Mouse (Mus musculus): Measurements from ENCODE around the gene Rab39.
A peak's percentile ranks its signal among the peaks of the same experiment; 100 is the strongest.

Gene Rab39

GRCm38 (mm10) chr9:53705992-53706696 is at the start of gene Rab39:
Rab39 (minus strand) TSS chr9:53706232.
- peak; percentile 69 to 78 for DNase-seq (ENCODE audit: low spot score in 2 of 2)

DNA sequence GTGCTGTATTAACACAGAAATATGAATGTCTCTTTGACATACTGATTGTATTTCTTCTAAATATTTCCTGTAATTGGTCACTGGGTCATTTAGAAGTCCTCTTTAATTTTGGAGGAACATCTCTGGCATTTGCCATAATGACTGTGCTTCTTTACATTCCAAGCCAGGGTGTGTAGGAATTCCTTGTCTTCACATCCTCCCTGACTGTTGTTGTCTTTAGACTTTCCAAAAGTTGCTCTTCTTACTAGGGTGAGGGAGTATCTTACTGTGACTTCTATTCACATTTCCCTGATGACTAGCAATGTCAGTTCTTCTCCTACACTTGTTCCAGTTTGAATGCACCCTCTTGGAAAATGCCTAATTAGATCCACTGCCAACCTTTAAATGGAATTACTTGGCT is 48.8 kb upstream of the Rab39 start:
- DNase-seq (ENCODE audit: low spot score in 2 of 2): no peak

DNA sequence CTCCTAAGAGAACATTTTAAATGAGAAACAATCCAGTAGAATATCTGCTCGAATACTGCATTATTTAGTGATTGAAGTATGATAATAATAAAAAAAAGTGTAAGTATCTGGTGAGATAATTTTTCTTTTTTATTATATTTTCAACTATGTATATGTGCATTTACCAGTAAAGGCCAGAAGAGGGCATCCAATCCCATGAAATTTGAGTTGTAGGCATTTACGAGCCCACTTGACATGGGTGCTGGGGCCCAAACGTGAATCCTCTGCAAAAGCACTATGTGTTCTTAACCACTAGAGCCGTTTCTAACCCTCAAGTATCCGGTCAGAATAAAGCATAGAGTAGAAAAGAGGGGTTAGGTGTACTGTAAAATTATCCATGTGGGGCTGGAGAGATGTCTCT is 44.9 kb upstream of the Rab39 start:
- no peak for DNase-seq (ENCODE audit: low spot score in 2 of 2)

DNA sequence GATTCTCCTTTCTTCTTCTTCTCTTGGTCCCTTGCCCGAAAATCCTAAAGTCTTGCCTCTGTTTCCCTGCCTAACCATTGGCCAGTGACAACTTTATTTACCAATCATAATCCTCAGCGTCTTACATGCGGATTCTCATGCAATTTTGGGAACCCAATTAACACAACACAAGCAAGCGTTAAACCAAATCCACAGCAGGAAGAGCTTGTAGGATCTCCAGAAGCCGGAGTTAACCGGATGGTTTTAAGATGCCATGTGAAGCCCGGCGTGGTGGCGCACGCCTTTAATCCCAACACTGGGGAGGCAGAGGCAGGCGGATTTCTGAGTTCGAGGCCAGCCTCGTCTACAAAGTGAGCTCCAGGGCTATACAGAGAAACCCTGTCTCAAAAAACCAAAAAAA is 44.4 kb upstream of the Rab39 start:
- DNase-seq (ENCODE audit: low spot score in 2 of 2): no peak

GRCm38 (mm10) chr9:53740829-53741404 is 34.9 kb upstream of the Rab39 start:
- no peak for DNase-seq (ENCODE audit: low spot score in 2 of 2)

DNA sequence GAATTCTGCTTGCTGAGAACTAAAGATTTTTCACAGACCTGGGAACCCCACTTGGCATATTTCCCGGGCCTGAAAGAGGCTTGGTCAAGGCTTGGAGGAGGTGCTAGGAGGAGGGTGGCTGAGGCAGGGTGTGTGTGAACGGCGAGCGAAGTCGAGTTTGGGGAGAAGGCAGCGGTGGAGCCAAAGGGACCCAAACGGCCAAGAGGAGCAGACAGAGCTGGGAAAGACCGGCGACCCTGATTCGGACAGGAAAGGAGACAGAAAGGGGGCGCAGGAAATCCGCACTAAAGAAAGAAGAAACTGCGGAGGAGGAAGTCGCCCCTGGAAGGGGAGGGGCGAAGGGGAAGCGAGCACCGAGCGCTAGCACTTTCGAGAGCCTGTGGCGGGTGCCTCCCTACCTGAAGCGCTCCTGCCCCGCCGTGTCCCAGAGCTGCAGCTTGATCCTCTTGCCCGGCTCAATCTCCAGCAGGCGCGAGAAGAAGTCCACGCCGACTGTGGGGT is 491 bp downstream of the Rab39 start:
- DNase-seq (ENCODE audit: low spot score in 2 of 2): peak; percentile 10 to 37

- DNase-seq (ENCODE audit: low spot score in 2 of 2): no peak
Observed at GRCm38 (mm10) chr9:53702991-53703390, 3.0 kb downstream of the Rab39 start.

DNA sequence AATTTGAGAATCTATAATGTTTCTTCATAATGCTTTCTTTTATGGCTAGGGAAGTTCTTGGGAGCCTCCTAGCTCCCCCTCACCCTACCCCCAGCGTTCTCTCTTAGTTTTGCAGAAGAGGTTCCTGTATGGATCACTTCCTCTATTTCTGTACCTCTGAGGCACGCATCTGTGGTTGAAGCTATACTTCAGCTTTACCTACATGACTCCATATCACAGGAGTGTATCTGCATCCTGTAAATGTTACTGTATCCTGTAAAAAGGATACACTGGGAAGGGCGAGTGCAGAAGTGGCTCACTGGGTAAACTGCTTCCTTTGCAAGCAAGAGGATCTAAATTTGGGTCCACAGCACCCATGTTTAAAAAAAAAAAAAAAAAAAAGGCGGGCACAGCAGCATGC is 5.5 kb downstream of the Rab39 start:
- no peak for DNase-seq (ENCODE audit: low spot score in 2 of 2)

GRCm38 (mm10) chr9:53695846-53696245 is 10.2 kb downstream of the Rab39 start:
- no peak for DNase-seq (ENCODE audit: low spot score in 2 of 2)

DNA sequence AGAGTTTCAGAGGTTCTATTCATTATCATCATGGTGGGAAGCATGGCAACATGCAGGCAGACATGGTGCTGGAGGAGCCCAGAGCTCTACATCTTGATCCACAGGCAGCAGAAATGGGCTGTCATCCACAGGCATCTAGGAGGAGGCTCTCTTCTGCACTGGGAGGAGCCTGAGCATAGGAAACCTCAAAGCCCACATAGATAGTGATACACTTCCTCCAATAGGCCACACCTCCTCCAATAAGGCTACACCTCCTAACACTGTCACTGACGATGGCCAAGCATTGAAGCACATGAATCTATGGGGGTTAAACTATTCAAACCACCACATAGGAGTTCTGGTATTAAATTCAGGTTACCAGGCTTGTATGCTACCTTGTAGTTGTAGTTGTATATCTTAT is 12.3 kb downstream of the Rab39 start:
- no peak for DNase-seq (ENCODE audit: low spot score in 2 of 2)

- DNase-seq (ENCODE audit: low spot score in 2 of 2): no peak
Observed at GRCm38 (mm10) chr9:53691745-53692670, 14.0 kb downstream of the Rab39 start.

DNA sequence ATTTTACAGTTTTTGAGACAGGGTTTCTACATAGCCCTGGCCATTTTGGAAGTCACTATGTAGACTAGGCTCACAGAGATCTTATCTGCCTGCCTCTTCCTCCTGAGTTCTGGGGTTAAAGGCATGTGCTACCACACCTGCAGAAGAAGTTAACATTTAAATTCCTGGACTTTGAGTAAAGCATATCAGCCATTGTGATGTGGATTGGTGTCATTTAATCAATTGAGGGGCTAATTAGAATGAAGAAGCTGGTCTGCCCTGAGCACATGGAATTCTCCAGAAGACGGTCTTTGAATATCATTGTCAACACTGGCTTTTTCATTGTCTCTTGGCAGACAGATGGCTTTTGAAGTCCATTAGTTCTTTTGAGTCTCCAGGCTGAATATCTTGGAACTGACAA is 25.2 kb downstream of the Rab39 start:
- DNase-seq (ENCODE audit: low spot score in 2 of 2): no peak

DNA sequence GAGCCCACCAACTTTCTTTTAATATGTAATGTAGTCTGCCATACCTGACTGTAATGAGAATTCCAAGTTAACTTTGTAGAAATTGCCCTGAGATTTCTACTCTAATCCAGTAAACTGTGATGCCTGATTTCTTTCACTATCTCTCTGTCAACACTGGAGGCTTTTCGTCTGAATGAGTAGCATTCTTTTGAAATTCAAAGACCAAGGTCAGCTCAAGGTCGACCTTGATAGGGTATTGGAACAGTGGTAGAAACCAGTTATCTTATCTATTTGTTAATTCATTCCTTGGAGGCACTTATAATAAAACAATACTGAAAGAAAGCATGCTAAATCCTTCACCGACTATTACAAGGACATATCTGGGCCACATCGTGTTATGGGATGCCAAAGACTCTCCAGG is 29.1 kb downstream of the Rab39 start:
- no peak for DNase-seq (ENCODE audit: low spot score in 2 of 2)

DNA sequence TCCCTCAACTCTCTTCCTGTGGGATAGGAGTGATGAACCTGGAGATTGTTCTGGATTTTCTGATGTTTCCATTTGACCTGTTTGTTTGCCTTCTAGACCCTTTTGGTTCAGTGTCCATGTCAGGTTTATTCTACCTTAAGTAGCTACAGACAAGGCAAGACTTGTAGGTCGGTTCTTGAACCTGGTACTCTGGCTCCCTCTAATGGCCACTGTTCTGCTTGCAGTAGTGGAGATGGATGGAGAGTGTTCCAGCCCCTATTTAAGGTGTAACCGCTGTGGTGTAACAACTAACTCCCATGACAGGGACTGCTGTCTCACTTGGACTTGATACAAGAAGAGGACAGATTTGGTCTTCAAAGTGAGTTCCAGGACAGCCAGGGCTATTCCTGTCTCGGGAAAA is 32.5 kb downstream of the Rab39 start:
- peak; percentile 35 to 67 for DNase-seq (ENCODE audit: low spot score in 2 of 2)

GRCm38 (mm10) chr9:53669680-53670219 is 36.3 kb downstream of the Rab39 start, which contains the start of gene Cul5:
Cul5 (minus strand) TSS chr9:53670014.
- peak; percentile 13 to 19 for DNase-seq (ENCODE audit: low spot score in 2 of 2)

GRCm38 (mm10) chr9:53667020-53667669 is 38.9 kb downstream of the Rab39 start:
- peak; percentile 86 to 89 for DNase-seq (ENCODE audit: low spot score in 2 of 2)

DNA sequence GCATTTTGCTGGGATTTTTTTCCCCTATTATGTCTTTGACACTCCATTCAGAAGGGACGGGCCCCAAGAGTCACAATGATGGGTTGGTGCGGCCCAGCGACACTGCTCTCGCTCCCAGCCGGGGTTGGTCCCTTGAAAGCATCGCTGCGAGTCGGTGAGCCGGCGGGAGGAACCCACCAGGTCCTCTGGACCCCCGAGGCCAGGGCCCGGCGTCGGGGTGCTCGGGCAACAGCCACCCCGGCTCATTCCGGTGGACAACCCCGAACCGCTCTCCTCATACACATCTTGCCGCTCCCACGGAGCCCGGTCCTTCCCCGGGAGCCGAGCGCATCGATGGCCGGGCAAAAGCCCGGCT is 39.4 kb downstream of the Rab39 start:
- DNase-seq (ENCODE audit: low spot score in 2 of 2): no peak

DNA sequence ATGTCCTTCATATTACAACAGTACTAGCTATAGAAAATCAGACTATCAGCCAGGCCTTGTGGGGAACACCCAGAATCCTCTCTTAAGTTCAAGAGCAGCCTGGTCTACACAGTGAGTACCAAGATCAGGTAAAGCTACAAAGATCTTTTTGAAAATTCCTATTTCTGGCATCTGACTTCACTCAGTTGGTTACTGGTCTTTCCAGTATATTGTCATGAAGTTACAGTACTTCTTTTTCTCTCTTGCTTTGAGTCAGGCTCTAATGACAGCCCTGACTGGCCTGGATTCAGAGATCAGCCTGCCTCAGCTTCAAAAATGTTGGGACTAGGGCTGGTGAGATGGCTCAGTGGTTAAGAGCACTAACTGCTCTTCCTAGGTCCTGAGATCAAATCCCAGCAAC is 40.6 kb downstream of the Rab39 start:
- no peak for DNase-seq (ENCODE audit: low spot score in 2 of 2)

GRCm38 (mm10) chr9:53664819-53665218 is 41.2 kb downstream of the Rab39 start:
- DNase-seq (ENCODE audit: low spot score in 2 of 2): no peak

DNA sequence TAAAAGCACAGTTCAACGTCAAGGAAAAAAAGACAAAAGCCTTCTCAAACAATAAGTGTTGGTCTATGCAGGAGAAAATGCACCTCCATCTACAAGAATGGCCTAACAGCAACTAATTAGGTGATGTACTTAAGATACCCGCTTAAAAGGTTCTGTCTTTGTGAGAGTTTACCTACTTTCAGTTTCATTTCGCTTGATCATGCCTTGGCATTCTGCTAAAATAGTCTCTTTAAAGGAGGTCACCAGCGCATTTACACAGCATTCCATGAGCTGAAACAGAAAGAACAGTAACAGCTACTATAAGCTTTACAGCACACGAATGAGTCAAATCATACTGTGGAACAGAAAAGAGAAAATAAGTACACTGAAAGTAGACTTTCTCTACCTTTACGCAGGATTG is 71.2 kb downstream of the Rab39 start:
- no peak for DNase-seq (ENCODE audit: low spot score in 2 of 2)
